9 mouse cellular contexts compared by ENCODE assay signal in genomic region chr14:60586687-60587453, GRCm38 (mm10). TPM values are rescaled to one million over a fixed set of nuclear protein-coding genes. Genes with fewer than 3 reads are reported as not detected.
DNase-seq lines count a peak whose midpoint lies in the region; ATAC-seq and TF ChIP-seq lines count a peak whose summit lies in the region.
"Had no signal": no experiment of that assay in that cellular context is flagged by ENCODE, and none has a peak within 500 bp of the region (broad histone marks: within the 10 kb centered on the region; RNA-seq: fewer than 3 reads in every experiment).

No protein-coding gene starts in this region.

- H3K27ac ChIP-seq in gastrocnemius, adult 2 months: peak overlapping the region; percentile 59
- peak overlapping the region; percentile 8; the same call in 1 of the 2 replicates for H3K27ac ChIP-seq in ES-E14 (ENCODE audit: insufficient read depth, low read depth, low read length, poor library complexity, severe bottlenecking)
- H3K27ac ChIP-seq in forebrain, postnatal 0 days (ENCODE audit: low read depth, low read length): no peak overlapping the region
- H3K27ac ChIP-seq in intestine, postnatal 0 days (ENCODE audit: low read depth, low read length): no peak overlapping the region

- H3K4me3 ChIP-seq in gastrocnemius, adult 2 months: no peak overlapping the region
- no peak overlapping the region for H3K4me3 ChIP-seq in ES-E14 (ENCODE audit: insufficient read depth in 1 of 2, low read depth in 1 of 2, low read length in 2 of 2, poor library complexity in 1 of 2, severe bottlenecking in 1 of 2)
- H3K4me3 ChIP-seq in forebrain, postnatal 0 days (ENCODE audit: low read depth, low read length): no peak overlapping the region
- no peak overlapping the region for H3K4me3 ChIP-seq in intestine, postnatal 0 days (ENCODE audit: low read depth, low read length)

- DNase-seq in gastrocnemius, adult 2 months: no peak
- no peak for DNase-seq in gastrocnemius, postnatal 4 days (ENCODE audit: low spot score in 2 of 2)
- no peak for DNase-seq in ES-E14 (ENCODE audit: low read depth, low spot score)
- DNase-seq in forebrain, postnatal 0 days: peak; percentile 3
- DNase-seq in thymus, postnatal 10 days (ENCODE audit: low spot score in 2 of 2): no peak
- DNase-seq in ovary, postnatal 14 days (ENCODE audit: low spot score): no peak
- no peak for DNase-seq in gastrocnemius, postnatal 10 days
- DNase-seq: gastrocnemius, postnatal 14 days had no signal

- in situ Hi-C loops in ES-E14 (cut with MboI; ENCODE audit: low sequenced_read_pairs in 2 of 2, unreplicated experiment in 2 of 2): no loop called here

- no peaks in the 10 kb centered on the region for H3K27me3 ChIP-seq in forebrain, postnatal 0 days (ENCODE audit: insufficient read depth, low read length)
- no peaks in the 10 kb centered on the region for H3K27me3 ChIP-seq in intestine, postnatal 0 days (replicated peaks; ENCODE audit: control insufficient read depth, insufficient read depth, low read length)

- peaks cover 0 to 10% of the 10 kb centered on the region in 2 experiments; a peak in 1 of 4 replicates for H3K4me1 ChIP-seq in ES-E14 (ENCODE audit: control insufficient read depth in 2 of 2, insufficient read depth in 2 of 2, low read length in 2 of 2, poor library complexity in 1 of 2)
- no peaks in the 10 kb centered on the region for H3K4me1 ChIP-seq in forebrain, postnatal 0 days (ENCODE audit: insufficient read depth)
- H3K4me1 ChIP-seq in intestine, postnatal 0 days (replicated peaks; ENCODE audit: control insufficient read depth, insufficient read depth, low read length): no peaks in the 10 kb centered on the region

- H3K4me2 ChIP-seq in forebrain, postnatal 0 days (ENCODE audit: low read depth): no peak overlapping the region
- H3K4me2 ChIP-seq in intestine, postnatal 0 days (replicated peaks; ENCODE audit: low read depth): no peak overlapping the region

- no peaks in the 10 kb centered on the region for H3K9me3 ChIP-seq in ES-E14 (ENCODE audit: control insufficient read depth, insufficient read depth, low read depth, low read length)
- no peaks in the 10 kb centered on the region for H3K9me3 ChIP-seq in forebrain, postnatal 0 days (ENCODE audit: low read length)
- no peaks in the 10 kb centered on the region for H3K9me3 ChIP-seq in intestine, postnatal 0 days (ENCODE audit: control insufficient read depth)

- WGBS in forebrain, postnatal 0 days: 25% methylated on average over 15 of the region's 15 CpGs
- WGBS in intestine, postnatal 0 days: 64% methylated on average over 15 of the region's 15 CpGs

- intact Hi-C loops in gastrocnemius, adult 2 months (cut with DNase I): loop anchor here (5.0 kb wide), 1 partner anchor 40 kb away; no protein-coding TSS in a partner anchor

- peak; percentile 48; the same call in 1 of the 2 replicates for ATAC-seq in forebrain, postnatal 0 days
- ATAC-seq in intestine, postnatal 0 days: 0 out of 2 replicates have a peak, but pooled peaks have one; percentile 13

- no peak overlapping the region for H3K9ac ChIP-seq in ES-E14 (ENCODE audit: insufficient read depth, low read depth, low read length, poor library complexity, severe bottlenecking)
- H3K9ac ChIP-seq in forebrain, postnatal 0 days: no peak overlapping the region
- no peak overlapping the region for H3K9ac ChIP-seq in intestine, postnatal 0 days (ENCODE audit: low read depth, low read length)

- no peaks in the 10 kb centered on the region for H3K36me3 ChIP-seq in ES-E14 (ENCODE audit: control insufficient read depth, insufficient read depth, low read length, poor library complexity, severe bottlenecking)
- H3K36me3 ChIP-seq in forebrain, postnatal 0 days (ENCODE audit: insufficient read depth): no peaks in the 10 kb centered on the region
- H3K36me3 ChIP-seq in intestine, postnatal 0 days (ENCODE audit: control insufficient read depth, insufficient read depth): no peaks in the 10 kb centered on the region

- TF ChIP-seq CTCF in gastrocnemius, adult 2 months (IDR thresholded peaks at IDR 0.05): no peak
- no peak for TF ChIP-seq CTCF in forebrain, postnatal 0 days (IDR thresholded peaks at IDR 0.05; ENCODE audit: low read depth)
- TF ChIP-seq CTCF in intestine, postnatal 0 days (IDR thresholded peaks at IDR 0.05; ENCODE audit: low read depth): no peak

TF ChIP-seq in ES-E14, 5 proteins besides CTCF, POLR2A, EP300 and RAD21:
- TF ChIP-seq ZC3H11A (IDR thresholded peaks at IDR 0.05; ENCODE audit: borderline replicate concordance, low read depth, low read length): no peak
- no peak for TF ChIP-seq ZNF384 (IDR thresholded peaks at IDR 0.05; ENCODE audit: low read depth, low read length)
- TF ChIP-seq HCFC1 (IDR thresholded peaks at IDR 0.05; ENCODE audit: borderline replicate concordance, insufficient read depth, low read length): no peak
- no peak for TF ChIP-seq MAFK (IDR thresholded peaks at IDR 0.05; ENCODE audit: insufficient read depth, low read depth, low read length)
- no peak for TF ChIP-seq CHD2 (IDR thresholded peaks at IDR 0.05; ENCODE audit: low read depth, low read length)

RNA-seq across cellular contexts. Expression of gene Spata13, which starts 46.9 kb away (rescaled TPM):
- 1 to 10 TPM; 3.8 to 4.3 TPM for total RNA-seq in gastrocnemius, adult 2 months (2021)
- 10 to 100 TPM; 18.9 to 19.6 TPM for total RNA-seq in gastrocnemius, postnatal 4 days (2021)
- 14.9 and 26.1 TPM in 2 replicates for total RNA-seq in ES-E14 (2012; rRNA removed)
- total RNA-seq in forebrain, postnatal 0 days (2014; rRNA removed): 28.1 and 43.6 TPM in 2 replicates
- 10.7 and 17.3 TPM in 2 replicates for polyA plus RNA-seq in forebrain, postnatal 0 days (2015; fragmentation: Nextera tagmentation; extraction: Ambion mirVana)
- 10.2 and 11.1 TPM in 2 replicates for polyA plus RNA-seq in intestine, postnatal 0 days (2015; fragmentation: Nextera tagmentation; extraction: Ambion mirVana)
- total RNA-seq in gastrocnemius, postnatal 10 days (2021): 10 to 100 TPM in 1 of 2 experiments, 1 to 10 TPM in 1; 9.9 to 19.5 TPM

Comparison
In these comparisons a context has a peak if more than half of its experiments do, and no peak if none do; other contexts are left out.
1. H3K27ac ChIP-seq: peak in gastrocnemius, adult 2 months (single experiment) and ES-E14 (single experiment); none in forebrain, postnatal 0 days (single experiment) and intestine, postnatal 0 days (single experiment).